Mouse (Mus musculus) urinary bladder, postnatal 4 days (tissue): ENCODE measurements around the gene 9930021J03Rik.
A peak's percentile ranks its signal among the peaks of the same experiment; 100 is the strongest.

Experiments
- DNase-seq, 2 experiments: peaks; one replicate each; pipeline ENCODE4 v3.0.0; 2021 to 2022; ENCODE audit warnings: low spot score in 2 of 2

Gene 9930021J03Rik

DNA sequence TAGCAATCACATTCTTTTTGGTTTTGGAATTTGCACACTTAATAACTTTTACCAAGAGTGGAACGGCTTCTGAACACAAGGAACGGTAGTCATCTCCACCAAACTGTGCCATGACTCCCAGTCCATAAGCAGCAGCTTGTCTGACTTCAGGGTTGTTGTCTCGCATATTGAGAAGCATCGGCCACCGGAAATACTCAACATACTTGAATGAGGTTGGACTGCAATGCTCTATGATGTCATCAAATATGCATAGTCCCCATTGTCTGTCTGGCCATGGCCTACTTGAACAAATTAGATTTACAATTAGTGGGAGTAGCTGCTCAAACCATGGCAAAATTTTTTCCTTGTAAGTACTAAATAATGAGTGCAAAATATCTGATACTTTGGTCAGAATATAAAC is 4.2 kb upstream of the 9930021J03Rik start:
- no peak for DNase-seq

DNA sequence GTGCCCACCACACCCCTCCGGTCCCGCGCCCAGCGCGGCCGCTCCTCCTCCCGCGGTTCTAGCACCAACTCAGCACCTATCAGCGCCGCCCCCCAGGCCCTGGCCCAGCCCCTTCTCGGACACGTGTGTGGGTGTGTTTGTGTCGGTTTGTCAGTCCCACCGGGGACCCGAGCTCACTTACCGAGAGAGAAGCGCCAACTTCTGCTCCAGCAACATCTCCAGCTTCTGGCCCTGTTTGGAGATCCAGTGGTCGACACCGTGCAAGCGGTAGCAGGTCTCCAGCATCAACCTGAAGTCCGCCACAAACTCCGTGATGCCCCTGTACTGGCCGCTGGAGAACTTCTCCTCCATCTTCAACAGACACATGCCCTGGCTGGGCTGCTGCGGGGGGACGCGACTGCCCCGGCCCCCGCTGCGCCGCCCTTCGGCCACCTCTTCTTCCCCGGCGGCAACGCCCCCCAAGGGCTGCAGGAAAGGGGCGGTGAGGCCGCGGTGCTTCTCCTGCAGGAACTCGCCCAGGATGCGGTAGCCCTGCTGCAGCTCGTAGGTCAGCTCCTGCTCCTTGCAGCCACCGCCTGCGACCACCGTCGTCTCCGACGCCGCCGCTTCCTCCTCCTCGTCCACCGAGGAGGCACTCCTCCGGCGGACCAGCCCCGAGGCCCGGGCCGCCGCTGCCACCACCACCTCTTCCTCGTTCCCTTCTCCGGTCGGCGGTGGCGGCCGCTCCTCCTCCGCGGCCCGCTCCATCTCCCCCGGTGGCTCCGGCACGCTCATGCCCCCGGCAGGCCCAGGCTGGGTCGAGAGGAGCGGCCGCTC is 480 bp downstream of the 9930021J03Rik start:
- peak; percentile 69 to 74 for DNase-seq

DNA sequence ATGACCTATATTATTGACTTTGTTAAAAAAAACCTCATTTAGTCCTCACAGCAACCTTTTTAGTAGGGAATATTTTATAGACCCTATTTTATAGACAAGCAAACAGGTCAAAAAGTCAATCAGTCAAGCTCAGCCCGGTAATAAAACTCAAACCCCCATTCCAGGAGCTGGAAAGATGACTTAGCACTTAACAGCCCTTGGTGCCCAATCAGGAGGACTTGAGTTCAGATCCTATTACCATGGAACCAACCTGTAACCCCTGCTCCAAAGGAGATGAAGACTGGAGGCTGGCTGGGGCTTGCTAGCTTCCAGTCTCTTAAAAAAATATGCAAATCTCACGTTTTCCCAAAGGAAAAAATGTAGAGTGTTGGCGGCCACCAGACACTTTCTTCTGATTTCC is 1.8 kb downstream of the 9930021J03Rik start:
- no peak for DNase-seq

DNA sequence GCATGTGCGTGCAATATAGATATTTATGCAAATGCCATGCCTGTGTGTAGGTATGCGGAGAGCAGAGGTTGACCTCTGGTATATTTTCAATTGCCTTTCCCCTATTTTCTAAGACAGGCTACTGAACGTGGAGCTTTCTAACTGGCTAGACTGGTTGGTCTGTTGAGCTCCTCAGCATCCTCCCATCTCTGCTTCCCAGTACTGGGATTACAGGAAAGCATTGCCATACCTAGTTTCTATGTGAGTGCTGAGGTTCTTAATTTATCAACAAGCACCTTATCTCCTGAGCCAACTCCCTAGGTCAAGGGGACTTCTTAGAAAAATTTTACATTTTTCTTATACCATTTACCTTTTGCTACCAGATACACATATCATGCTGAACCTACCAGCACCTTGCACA is 8.4 kb downstream of the 9930021J03Rik start:
- no peak for DNase-seq

DNA sequence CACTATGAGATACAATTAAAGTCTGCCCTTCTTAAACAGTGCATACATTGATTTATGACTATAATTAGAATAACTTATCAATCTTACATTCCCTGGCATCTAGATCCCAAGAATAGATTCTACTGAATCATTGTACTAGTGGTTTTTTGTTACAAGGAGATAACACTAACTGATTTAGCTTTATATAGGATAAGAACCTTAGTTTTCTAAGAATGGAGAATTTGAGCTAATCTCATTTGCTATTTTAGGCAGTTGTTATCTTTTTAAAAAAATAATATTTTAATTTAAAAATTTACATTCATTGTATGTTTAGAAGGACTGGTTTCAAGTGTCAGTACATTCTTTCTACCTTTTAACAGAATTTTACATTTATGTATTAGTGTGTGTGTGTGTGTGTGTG is 17.8 kb downstream of the 9930021J03Rik start:
- DNase-seq: no peak

DNA sequence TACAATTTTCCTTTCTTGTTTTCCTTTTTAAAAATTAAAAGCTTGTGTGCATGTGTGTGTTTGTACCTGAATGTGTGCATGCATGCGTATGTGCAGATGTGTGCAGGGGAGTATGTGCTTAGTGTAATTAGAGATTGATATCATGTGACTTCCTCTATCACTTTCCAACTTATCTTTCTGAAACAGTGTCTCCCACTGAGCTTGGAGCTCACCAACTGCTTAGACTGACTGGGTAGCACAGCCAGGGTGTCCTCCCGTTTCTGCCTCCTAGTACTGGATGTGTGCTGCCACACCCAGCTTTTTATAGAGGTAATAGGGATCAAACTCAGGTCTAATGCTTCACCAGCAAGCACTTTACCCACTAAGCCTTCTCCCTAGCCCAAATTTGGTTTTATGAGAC is 22.9 kb downstream of the 9930021J03Rik start:
- no peak for DNase-seq

DNA sequence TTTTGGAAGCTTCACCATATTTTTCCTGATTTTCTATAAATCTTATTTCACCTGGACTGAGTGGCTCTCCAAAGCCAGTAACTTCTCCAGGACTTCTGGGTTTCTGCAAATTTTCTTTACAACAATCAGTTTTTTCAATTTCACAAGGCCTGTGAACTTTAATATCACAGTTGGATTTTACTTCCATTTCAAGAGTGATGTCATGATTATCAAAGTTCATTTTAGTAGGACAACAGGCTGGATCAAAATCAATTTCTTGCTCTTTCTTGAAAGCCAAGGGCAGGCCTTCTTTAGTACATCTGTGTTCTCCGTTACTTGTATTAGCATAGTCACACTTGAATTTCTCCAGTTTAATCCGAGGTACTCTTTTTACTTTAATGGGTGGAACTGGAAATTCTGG is 51.9 kb downstream of the 9930021J03Rik start:
- DNase-seq: no peak

DNA sequence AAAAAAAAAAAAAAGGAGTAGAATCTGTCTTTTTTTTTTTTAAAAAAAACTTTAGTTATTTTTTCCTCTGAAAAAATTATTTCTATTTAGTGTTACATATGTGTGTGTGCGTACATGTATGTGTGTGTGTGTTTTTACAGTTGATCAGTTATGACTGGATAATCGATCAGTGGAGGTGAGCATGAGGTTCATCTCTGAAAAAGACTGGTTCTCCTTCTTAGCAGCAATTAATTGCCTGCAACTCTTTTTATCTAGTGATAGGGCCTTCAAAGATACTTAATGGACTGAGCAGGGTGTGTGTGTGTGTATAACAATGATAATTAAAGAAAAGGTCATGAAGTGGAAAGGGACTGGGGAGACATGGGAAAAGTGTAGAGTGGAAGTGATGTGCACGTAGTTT is 54.8 kb downstream of the 9930021J03Rik start:
- no peak for DNase-seq

DNA sequence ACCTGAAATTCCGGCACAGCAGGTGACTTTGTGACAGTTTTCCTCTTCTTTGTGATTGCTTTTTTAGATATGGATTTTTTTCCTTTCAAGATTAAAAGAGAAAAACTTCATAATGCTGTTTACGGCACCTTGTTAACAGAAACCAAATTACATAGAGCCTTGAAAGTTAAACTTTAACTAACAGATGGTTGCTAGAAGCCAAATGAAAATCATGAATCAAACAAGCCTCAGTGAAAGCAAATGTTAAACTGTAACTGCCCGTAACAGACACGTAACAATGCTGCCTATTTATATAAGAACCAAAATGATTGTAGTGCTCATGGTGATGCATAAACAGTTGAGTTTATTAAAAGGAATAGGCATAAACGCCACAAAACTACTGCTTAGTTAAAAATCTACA is 62.3 kb downstream of the 9930021J03Rik start:
- no peak for DNase-seq

DNA sequence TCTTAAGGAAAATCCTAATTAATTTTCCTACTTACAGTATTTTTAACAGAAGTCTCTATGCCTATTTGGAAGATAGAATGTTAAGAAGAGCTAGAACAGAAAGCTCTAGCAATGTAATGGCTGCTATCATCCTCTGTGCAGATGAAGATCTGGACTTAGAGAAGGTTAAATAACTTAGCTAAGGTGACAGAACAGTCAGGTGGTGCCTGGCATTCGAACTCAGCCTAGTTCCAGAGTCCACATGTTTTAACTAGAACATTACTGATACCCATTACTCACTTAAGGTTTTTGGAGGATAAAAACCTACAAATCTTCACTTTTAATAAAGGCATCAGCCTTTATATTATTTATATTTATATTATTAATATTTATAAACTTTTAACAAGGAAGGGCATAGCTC is 65.1 kb downstream of the 9930021J03Rik start:
- no peak for DNase-seq

DNA sequence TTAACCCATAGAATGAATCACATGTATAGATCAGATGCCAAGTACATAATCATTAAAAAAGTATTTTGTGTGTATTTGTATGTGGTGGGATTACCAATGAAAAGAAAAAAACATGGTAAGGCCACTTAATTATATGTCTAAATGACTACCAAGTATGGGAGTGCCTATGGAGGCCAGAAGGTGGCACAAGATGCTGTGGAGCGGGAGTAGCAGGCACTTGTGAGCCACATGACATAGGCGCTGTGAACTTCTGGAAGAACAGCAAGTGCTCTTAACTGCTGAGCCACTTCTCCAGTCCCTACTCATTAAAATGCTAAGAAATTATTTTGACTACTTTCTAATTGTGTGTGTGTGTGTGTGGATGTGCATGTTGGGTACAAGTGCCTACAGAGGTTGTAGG is 66.2 kb downstream of the 9930021J03Rik start:
- no peak for DNase-seq

DNA sequence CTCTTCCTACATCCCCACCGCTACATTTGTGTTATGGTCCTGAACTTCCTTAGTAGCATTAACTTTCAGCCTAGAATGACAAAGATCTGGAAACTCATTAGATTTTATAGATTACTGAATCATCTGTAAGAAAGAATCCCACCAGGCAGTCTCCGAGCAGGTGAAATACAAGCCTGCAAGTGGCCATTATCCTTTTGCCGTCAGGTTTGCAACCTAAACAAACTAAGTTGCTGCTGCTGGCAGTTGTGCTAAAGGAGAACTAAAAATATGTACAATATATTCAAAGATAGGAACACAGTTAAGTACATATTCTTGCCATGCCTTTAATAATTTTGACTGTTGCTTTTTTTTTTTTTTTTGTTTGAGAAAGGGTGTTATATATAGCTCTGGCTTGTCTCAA is 70.4 kb downstream of the 9930021J03Rik start:
- no peak for DNase-seq

DNA sequence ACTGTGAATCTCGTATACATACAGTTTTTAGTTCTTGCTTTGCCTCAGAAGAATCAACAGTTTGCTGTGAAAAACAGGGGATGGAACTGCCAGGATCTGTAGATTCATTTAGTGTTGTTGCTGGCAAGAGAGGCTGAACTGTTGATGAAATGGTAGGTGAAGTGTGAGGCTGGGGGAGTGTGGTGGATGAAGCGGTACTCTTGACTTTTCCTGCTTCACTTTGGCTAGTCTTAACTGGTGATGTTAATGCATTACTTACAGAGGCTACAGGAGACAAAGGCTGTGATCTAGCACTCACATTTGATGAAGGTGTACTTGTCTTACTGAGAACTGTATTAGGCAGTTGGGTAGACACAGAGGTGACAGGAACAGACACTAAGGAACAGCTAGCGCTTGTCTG is 87.3 kb downstream of the 9930021J03Rik start:
- DNase-seq: no peak

DNA sequence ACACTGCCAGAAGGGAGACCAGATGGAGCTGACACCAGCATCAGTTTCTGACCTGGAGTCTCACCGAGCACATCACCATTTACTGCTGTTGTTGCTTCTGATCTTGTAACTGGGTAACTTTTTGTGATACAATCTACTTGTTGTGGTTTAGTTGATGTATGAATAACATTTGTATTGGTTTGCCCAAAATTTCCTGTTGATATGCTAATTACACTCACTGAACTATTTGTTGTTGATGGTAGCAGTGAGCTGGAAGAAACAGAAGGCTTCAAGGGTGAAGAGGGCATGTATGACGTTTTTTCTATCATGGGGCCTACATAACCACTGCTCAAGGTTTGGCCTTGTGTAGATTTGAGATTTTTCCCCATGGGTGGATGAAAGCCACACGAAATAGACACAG is 87.9 kb downstream of the 9930021J03Rik start:
- DNase-seq: no peak

DNA sequence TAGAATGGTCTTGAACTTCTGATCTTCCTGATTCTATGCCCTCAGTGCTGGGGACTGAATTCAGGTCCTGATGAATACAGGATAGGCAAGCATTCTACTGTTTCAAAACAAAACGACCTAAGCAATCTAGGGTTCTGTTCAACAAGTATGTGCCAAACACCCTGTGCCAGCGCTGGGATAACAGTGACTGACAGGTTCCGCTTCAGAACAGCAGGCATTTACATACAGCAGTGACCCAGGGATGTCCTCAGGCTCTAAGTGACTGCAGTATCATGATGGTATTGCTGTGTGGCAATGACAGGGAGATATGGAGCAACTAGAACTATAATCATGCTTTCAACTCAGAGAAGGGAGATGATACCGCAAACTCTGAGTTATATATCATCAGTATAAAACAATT is 92.3 kb downstream of the 9930021J03Rik start:
- DNase-seq: no peak

DNA sequence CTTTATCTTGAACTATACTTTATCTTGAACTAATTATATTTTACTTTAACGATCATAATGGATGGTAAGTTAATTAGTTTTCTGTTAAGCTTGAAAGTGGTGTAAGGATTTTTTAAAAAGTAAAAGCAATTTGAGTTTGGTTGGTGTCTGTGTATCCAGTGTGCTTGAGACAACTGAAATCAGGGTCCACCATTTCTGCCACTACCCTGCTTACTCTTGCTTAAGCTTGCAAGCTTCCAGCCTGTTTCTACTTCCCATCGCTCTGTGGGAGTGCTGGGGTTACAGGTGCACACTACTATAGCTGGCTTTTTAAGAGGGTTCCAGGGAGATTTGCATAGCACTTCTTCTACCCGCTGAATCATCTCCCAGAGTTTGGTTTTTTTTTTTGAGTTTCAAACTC is 96.3 kb downstream of the 9930021J03Rik start:
- DNase-seq: no peak

DNA sequence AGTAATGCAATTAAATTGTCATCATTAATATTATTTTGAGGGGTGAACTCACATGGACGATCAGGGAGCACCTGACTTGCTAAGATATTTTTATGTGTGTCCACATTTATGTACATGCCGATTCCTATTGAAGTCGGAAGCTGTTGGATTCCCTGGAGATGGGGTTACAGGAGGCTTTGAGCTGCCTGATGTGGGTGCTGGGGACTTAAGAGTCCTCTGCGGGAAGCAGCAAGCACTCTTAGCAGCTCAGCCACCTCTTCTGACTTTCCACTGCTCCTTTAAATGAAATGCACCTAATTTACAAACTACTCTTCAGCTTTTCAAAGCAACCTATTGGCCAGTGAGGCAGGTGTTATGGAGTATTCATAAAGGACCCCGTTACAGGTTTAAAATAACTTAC is 97.3 kb downstream of the 9930021J03Rik start:
- DNase-seq: no peak

DNA sequence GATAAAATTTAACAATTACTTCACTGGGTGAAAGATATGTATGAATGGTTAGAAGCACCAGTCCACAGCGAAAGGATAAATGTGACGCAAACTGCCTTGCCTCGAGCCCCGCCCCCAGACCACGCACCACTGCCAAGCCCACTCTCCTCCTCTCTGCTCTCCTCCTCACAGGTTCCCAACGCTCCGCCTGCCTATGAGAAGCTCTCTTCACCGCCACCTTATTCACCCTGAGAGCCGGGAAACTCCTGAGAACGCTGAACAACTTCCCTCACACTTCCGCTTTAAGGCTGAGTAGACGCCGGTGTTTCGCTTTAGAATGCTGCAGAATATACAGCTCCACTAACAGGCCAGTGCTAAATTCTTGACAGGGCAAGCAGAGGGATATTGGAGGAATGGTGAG is 97.8 kb downstream of the 9930021J03Rik start:
- DNase-seq: no peak

DNA sequence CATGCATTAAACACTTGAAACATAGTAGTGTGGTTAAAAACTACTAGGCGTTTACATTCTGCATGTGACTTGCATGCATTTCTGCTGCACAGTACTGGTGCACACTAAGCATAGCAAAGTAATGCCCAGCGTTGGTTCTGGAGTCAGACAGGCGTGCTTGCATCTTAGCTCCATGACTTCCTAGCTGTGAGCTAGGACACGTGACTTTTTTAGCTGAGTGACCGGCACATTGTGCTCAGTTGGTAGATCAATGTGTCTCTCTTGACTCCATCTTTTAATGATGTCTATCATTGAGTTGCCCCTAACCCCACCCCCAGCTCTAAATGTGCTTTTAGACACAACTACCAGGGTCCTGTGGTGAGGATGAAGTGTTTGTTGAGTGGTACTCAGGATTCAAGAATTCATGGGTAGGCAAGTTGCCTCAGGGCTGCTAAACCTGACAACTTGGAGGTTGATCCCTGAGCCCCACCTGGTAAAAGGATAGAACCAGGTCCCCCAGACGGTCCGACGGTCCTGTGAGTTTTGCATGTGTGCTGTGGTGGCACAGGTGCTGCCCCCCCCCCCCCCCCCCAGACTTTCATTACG is 98.4 kb downstream of the 9930021J03Rik start:
- no peak for DNase-seq

DNA sequence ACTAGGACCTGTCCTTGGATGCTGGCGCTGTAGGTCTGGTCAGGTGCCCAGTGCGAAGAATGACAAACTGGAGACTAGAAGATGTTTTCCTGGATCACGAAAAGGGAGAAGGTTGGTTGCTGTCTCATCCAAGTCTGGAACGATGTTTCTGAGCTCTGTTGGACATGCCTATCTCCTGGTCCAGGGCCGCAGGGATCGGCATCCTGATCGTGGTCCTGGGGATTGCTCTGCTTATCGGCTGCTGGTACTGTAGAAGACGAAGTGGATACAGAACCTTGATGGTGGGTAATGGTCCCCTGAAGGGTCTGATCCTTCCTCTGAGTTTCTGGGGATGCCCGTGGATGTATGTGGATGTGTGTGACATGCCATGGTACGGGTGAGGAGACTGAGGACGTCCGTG is 101.4 kb downstream of the 9930021J03Rik start:
- no peak for DNase-seq

DNA sequence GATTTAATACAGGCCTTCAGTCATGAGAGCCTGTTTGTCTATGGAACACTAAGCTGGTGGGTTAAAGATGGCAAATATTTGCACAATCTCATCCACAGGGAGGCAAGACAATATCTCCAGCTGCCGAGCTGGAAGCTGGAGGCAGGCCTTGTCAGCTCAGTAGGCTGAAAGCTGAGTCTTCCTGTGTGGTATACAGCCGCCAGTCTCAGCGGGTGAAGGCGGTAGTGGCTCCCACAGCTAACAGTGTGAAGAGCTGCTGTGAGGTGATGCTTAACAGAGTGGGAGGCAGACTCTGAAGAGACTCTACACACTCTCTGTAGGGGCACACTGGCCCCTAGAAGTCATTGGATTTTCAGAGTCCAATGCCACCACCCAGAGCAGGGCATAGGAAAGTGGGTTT is 104.1 kb downstream of the 9930021J03Rik start:
- no peak for DNase-seq

DNA sequence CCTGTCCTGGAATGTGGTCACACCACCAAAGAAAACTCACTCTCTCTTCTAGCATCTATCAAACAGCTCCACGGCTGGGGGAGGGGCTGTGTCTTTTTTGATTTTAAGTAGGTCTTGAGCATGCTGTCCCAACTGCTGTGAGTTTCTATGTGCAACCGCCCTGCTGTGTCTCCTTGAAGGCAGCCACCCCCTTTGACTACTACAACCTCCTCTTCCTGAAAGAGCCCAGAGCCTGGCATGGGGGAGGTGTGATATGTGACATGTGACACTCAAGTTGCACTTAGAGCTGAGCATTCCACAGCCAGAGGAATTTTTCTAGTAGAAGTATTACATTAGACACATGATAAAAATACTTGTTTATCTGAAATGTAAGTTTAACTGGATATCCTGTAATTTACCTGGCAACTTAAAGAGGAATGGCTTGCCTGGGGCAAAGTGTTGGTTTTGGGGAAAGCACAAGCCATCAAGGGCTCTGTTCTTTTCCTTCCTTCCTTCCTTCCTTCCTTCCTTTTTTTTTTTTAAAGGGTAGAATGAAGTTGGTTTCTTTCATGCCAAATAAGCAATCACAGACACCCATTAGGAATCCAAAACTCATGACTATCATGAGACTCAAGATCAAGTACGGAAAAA is 108.4 kb downstream of the 9930021J03Rik start, which contains the start of gene Mlana:
TSS of gene Mlana (plus strand) at position 580 of the 630 bp plus-strand sequence.
- DNase-seq: no peak

DNA sequence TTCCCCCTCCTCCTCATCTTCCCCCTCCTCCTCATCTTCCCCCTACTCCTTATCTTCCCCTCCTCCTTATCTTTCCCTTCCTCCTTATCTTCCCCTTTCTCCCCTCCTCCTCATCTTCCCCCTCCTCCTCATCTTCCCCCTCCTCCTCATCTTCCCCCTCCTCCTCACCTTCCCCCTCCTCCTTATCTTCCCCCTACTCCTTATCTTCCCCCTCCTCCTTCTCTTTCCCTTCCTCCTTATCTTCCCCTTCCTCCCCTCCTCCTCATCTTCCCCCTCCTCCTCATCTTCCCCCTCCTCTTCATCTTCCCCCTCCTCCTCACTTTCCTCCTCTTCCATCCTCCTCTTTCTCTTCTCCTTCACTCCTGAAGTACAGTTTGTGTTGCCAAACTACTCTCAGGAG is 108.9 kb downstream of the 9930021J03Rik start:
- DNase-seq: no peak
